Mouse (Mus musculus) embryonic facial prominence, embryonic 10.5 days (tissue): ENCODE data around the gene Syndig1. TPM values are rescaled to one million over a fixed set of nuclear protein-coding genes. Genes with fewer than 3 reads are reported as not detected.

ENCODE experiments used
- DNase-seq: peaks from one replicate; pipeline ENCODE4 v3.0.0-alpha.2; 2017; ENCODE audit warnings: low spot score
- H3K27ac ChIP-seq: fragments of 300-500 bp; sonication (generic); replicated peaks from 2 replicates; pipeline ENCODE4 v1.5.1; 2016; ENCODE audit warnings: mild to moderate bottlenecking
- H3K27me3 ChIP-seq: fragments of 300-500 bp; sonication (generic); replicated peaks from 2 replicates; pipeline ENCODE4 v1.6.1; 2016; ENCODE audit warnings: low read depth, mild to moderate bottlenecking; ENCODE audit not compliant: poor library complexity, severe bottlenecking
- H3K36me3 ChIP-seq: fragments of 300-500 bp; sonication (generic); replicated peaks from 2 replicates; pipeline ENCODE4 v1.6.1; 2016; ENCODE audit warnings: mild to moderate bottlenecking, moderate library complexity
- H3K4me1 ChIP-seq: fragments of 300-500 bp; sonication (generic); 2 replicates; pipeline ENCODE4 v1.6.1; 2016
- H3K4me3 ChIP-seq: fragments of 300-500 bp; sonication (generic); 2 replicates; pipeline ENCODE4 v1.5.1; 2016; ENCODE audit warnings: mild to moderate bottlenecking, moderate library complexity
- H3K9me3 ChIP-seq: fragments of 300-500 bp; sonication (generic); 2 replicates; pipeline ENCODE4 v1.6.1; 2016; ENCODE audit warnings: mild to moderate bottlenecking
- WGBS: fragments of 180-500 bp; shearing (Covaris S2); methylation state at CpG from one replicate; pipeline ENCODE4 v1.1.7; 2016; 5-methylcytosine and 5-hydroxymethylcytosine counted together
- polyA plus RNA-seq: library from polyadenylated mRNA; unstranded; fragments of >200 nt; fragmentation: Nextera tagmentation; extraction: Ambion mirVana; gene quantifications from 2 replicates; pipeline ENCODE4 v1.2.1, GENCODE M21; 2016

Syndig1 gene
- polyA plus RNA-seq, 1 experiment from 2014 or later, result 2.4 TPM

DNA sequence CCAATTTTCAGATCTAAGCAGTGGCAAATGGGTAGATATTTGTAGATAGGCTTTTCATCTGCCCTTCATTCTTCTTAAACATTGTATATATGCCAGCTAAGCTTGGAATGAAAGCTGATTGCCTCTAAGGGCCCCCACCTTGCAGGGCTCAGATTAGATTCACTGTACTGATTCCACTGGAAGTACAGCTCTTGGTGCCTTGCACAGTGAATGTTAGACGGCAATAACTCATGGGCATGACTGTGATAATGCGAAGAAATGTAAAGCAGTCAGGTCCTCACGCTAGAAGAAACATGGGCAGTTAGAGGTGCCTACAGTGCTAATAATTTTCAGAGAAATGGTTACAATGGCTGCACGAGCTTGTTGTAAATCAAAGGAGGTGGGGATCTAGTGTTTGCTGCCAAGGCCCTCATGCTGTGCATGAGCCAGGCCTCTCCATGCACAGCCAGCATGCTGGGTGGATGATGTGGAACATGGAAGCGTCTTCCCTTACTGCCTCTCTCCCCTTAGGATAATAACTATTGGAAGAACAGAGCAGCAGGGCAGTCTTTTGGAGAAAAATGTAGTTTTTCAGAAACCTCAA is 167.5 kb downstream of the Syndig1 start:
- 89% methylated on average over 5 of the region's 5 CpGs for WGBS
- Histone ChIP-seq H3K27ac (no peak overlapping the region), H3K9me3 (no peaks in the 10 kb centered on the region), H3K36me3 (no peaks in the 10 kb centered on the region), H3K27me3 (no peaks in the 10 kb centered on the region), H3K4me1 (peaks cover 8% of the 10 kb centered on the region; the same call in 1 of the 2 replicates), H3K4me3 (no peak overlapping the region)
- DNase-seq, result no peak

DNA sequence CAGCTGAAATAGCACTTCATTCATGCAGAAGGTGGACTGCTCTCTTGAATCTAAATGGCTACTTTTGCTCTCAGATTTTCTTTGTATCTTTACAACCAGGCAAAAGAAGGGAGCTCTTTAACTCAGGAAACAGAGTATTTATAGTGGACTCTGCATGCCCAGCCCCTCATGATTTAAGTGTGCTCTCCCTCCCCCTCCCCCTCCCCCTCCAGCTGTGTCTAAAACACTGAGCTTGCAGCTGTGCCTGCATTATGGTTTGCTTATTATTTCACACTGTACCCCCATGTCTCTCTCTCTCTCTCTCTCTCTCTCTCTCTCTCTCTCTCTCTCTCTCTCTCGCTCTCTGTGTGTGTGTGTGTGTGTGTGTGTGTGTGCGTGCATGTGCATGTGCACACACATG is 168.6 kb downstream of the Syndig1 start:
- no peak overlapping the region for H3K4me3 ChIP-seq
- 85% methylated on average over 2 of the region's 2 CpGs for WGBS
- H3K4me1 ChIP-seq, result peaks cover 8% of the 10 kb centered on the region; the same call in 1 of the 2 replicates
- DNase-seq, result no peak
- no peaks in the 10 kb centered on the region for H3K36me3 ChIP-seq
- no peak overlapping the region for H3K27ac ChIP-seq
- H3K27me3 ChIP-seq, result no peaks in the 10 kb centered on the region
- no peaks in the 10 kb centered on the region for H3K9me3 ChIP-seq

DNA sequence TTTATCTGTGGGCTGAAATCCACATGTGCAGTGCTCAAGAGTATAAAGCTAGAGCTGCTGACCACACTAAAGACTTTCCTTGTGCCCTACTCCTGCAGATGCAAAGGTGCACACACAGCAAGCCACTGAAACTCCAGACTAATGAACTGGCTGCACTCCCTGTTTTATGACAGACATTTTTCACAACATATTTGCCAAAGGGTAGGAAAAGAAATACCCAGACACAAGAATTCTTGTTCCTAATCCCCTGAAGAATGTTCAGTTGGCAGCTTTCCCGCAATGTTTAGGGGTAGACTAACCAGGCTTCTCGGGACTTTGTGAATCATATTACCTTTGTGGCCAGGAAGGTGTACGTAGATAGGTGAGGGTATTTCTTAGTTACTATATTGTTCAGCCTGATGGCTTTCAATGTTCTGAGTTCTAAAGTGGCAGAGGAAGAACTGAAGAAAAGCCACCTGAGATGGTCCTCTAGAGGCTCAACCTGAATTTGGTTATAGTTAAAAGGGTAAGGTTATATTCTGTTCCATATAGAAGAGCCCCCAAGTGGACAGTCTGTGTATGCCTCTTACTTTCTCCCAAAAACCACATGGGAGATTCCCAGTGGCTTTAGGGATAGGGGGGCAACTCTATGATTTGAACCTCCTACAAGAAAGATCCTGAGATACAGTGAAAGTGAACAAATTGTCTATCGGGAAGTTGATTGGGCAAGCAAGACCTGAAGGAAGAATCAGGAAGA is 169.5 kb downstream of the Syndig1 start:
- H3K27ac ChIP-seq, result no peak overlapping the region
- H3K27me3 ChIP-seq, result no peaks in the 10 kb centered on the region
- DNase-seq, result no peak

DNA sequence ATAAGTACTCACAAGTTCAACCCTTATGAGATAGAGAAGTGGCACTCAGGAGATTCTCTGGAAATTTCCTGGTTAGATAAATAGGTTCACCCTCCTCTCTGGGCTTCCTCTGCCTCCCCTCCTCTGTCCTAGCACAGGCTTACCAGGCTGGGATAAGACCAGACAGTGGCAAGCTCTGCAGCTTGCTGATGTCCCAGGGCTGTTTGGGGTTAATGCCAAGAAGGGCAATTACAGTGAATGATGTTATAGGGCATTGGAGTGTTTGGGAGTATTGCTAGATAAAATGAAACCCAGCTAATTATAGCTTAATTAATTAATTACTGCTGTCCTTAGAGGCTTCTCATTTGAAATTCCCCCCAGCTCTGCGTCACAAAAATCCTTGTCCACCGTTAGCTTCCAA is 171.6 kb downstream of the Syndig1 start:
- Histone ChIP-seq H3K4me1 (peaks cover 8% of the 10 kb centered on the region; the same call in 1 of the 2 replicates), H3K27ac (no peak overlapping the region), H3K9me3 (no peaks in the 10 kb centered on the region), H3K27me3 (no peaks in the 10 kb centered on the region), H3K36me3 (no peaks in the 10 kb centered on the region), H3K4me3 (no peak overlapping the region)
- DNase-seq, result no peak
- WGBS, result 85% methylated on average over 2 of the region's 2 CpGs

More for the DNA sequence above, 169.5 kb downstream of the Syndig1 start:
- no peak overlapping the region for H3K4me3 ChIP-seq
- no peaks in the 10 kb centered on the region for H3K36me3 ChIP-seq
- WGBS, result 78% methylated on average over 4 of the region's 4 CpGs
- peaks cover 8% of the 10 kb centered on the region; the same call in 1 of the 2 replicates for H3K4me1 ChIP-seq
- no peaks in the 10 kb centered on the region for H3K9me3 ChIP-seq

DNA sequence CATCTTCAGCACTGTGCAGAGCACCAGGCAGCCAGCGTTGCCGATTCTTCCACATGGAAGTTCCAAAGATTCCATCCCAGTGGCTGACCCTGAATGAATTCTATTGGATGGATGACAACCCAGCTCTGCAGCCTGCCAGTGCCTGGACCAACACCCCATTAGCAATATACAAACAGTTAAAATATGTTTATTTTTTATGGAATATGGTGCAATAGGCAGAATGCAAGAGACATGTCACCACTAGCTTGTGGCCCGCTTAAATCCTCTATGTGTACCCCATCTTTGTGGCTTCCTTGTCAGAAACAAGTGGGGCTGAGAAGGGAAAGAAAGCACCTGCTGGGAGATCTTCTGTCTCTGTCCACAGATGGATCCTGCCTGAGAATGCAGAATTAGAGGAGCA is 174.5 kb downstream of the Syndig1 start:
- H3K36me3 ChIP-seq, result no peaks in the 10 kb centered on the region
- no peak overlapping the region for H3K4me3 ChIP-seq
- H3K4me1 ChIP-seq, result no peaks in the 10 kb centered on the region
- H3K27ac ChIP-seq, result no peak overlapping the region
- no peaks in the 10 kb centered on the region for H3K27me3 ChIP-seq
- 93% methylated on average over 3 of the region's 3 CpGs for WGBS
- H3K9me3 ChIP-seq, result no peaks in the 10 kb centered on the region
- no peak for DNase-seq

DNA sequence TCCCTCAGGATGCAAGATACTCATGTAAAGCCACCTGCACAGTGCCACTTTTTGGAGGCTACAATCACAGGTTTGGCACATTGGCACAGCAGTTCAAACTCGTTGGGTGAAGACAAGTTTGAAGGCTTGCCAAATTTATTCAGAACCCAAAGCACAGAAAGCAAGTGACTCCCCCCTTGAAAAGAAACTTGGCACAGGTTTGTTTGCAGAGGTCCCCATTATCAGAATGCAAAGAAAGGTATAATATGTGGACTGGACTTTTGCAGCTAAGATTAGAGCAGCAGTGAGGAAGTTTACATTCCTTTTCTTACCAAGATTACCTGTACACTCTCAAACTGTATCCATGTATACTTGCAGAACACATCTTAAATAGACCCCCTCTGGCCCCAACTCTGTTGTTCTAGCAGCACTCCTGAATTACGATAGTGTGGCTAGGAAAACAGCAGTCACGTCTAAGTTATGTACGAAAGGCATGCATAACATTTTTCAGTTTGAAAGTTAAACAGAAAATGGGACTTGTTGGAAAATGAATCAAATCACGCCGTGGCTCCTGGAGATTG is 183.9 kb downstream of the Syndig1 start:
- Histone ChIP-seq H3K36me3 (no peaks in the 10 kb centered on the region), H3K27ac (no peak overlapping the region), H3K27me3 (no peaks in the 10 kb centered on the region), H3K9me3 (no peaks in the 10 kb centered on the region), H3K4me3 (no peak overlapping the region), H3K4me1 (no peaks in the 10 kb centered on the region)
- DNase-seq, result no peak
- 88% methylated on average over 6 of the region's 6 CpGs for WGBS

DNA sequence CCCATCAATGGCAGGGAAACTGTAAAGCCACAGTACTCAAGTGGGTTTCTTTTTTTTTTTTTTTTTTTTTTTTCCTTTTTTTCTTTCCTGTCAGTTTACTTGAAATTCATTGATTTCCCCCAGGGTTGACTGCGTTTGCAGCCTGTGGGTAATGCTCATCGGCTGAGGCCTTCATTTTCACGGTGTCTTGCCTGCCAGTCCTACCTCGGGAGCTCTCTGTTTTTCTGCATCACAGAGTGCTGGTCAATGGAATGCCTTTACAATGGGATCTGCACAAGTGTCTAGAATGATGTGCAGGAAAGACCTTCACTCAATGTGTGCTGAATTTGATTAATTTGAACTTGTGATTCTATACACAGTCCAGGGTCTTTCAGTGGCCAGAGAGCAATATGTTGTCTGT is 184.8 kb downstream of the Syndig1 start:
- H3K4me1 ChIP-seq, result no peaks in the 10 kb centered on the region
- no peaks in the 10 kb centered on the region for H3K27me3 ChIP-seq
- H3K36me3 ChIP-seq, result no peaks in the 10 kb centered on the region
- no peak overlapping the region for H3K27ac ChIP-seq
- DNase-seq, result no peak
- 71% methylated on average over 4 of the region's 4 CpGs for WGBS
- no peak overlapping the region for H3K4me3 ChIP-seq
- H3K9me3 ChIP-seq, result no peaks in the 10 kb centered on the region

DNA sequence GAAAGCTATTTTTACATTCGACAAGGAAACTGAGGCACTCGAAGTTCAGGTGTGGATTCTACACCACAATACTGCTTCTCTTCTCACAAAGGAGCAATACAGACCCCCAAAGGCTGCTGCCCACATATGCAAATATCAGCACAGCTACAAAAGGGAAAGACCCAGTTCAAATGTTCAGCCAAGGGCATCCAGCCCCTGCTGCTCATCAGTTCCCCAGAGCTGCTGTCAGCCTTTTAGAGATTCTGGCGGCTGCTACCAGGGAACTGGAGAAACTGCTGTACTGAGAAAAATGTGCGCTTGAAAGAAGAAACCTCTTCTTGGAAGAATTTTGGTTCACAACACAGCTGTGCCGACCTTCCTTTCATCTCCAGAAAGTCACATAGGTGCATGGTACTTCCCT is 187.3 kb downstream of the Syndig1 start:
- Histone ChIP-seq H3K9me3 (no peaks in the 10 kb centered on the region), H3K36me3 (no peaks in the 10 kb centered on the region), H3K4me3 (no peak overlapping the region), H3K4me1 (no peaks in the 10 kb centered on the region), H3K27me3 (no peaks in the 10 kb centered on the region), H3K27ac (no peak overlapping the region)
- 78% methylated on average over 5 of the region's 5 CpGs for WGBS
- no peak for DNase-seq

DNA sequence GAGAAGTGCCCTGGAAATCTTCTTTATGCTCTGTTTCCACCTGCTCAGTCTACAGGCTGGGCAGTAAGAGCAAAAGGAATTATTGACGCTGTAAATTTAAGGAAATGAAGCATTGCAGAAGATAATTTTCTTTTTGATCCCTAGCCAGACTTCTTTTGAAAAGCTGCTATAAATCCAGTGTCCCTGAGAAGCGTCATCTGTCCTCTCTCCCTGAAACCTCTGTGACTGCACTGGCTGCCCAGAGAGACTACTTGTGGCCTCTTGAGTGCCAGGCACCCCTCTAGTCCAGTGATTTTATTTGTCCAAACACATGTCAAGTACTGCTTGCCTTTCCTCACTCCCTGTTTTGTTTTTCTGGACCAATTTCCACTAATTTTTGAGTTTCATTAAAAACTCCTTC is 191.7 kb downstream of the Syndig1 start:
- H3K36me3 ChIP-seq, result no peaks in the 10 kb centered on the region
- DNase-seq, result no peak
- H3K27ac ChIP-seq, result no peak overlapping the region
- no peak overlapping the region for H3K4me3 ChIP-seq
- H3K27me3 ChIP-seq, result no peaks in the 10 kb centered on the region
- H3K9me3 ChIP-seq, result no peaks in the 10 kb centered on the region
- no peaks in the 10 kb centered on the region for H3K4me1 ChIP-seq
- WGBS, result 83% methylated on average over 2 of the region's 2 CpGs

DNA sequence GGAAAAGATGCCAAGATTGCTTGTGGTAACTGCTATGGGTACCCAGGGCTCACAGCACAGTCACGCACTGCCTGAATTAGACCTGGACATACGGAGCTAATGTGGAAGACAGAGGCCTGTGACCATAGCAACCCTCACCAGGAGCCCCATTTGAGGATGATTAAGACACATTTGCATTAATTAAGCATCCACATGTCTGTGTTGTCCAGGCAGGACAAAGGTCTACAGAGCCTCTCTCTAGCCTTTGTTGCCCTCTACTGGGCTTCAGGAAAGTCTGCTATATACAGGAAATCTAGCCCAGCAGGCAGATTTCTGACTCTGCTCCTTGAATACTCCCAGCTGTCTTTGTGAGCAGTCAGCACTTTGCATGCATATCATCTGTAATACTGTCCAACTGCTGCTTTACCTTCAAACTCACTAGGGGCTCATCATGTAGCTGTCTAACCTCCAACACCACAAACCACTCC is 194.9 kb downstream of the Syndig1 start:
- H3K4me1 ChIP-seq, result no peaks in the 10 kb centered on the region
- no peak overlapping the region for H3K27ac ChIP-seq
- no peak overlapping the region for H3K4me3 ChIP-seq
- 29% methylated on average over 2 of the region's 2 CpGs for WGBS
- H3K36me3 ChIP-seq, result no peaks in the 10 kb centered on the region
- H3K27me3 ChIP-seq, result no peaks in the 10 kb centered on the region
- H3K9me3 ChIP-seq, result no peaks in the 10 kb centered on the region
- DNase-seq, result peak; percentile 13

DNA sequence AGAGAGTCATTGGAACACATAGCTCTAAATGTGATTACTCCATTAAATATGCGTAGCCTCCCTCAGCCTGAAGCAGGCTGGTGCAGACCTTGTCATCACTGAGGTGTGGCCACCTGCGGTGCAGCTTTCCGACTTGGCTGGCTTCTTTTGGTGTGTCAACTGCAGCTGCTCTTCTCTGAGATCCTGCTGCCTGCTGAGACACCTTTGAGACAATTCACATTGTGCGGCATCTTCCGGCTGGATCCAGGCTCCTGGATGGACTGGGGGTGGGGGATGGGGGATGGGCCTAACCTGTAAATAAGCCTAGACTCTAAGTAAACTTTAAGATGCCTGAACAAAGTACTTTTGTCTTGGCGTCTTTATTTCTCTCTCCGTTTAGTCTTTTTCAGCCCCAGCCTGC is 214.5 kb downstream of the Syndig1 start:
- Histone ChIP-seq H3K27me3 (no peaks in the 10 kb centered on the region), H3K36me3 (no peaks in the 10 kb centered on the region), H3K9me3 (no peaks in the 10 kb centered on the region), H3K27ac (no peak overlapping the region), H3K4me1 (no peaks in the 10 kb centered on the region), H3K4me3 (no peak overlapping the region)
- DNase-seq, result no peak
- WGBS, result 87% methylated on average over 7 of the region's 7 CpGs
